Mouse (Mus musculus): ENCODE measurements around the gene Csrp3. TPM values are rescaled to one million over a fixed set of nuclear protein-coding genes. Genes with fewer than 3 reads are reported as not detected.

The Csrp3 gene
- polyA plus RNA-seq, 1 experiment from 2014 or later, result 285 TPM

GRCm38 (mm10) chr7:48834371-48834970 is 13.4 kb downstream of the Csrp3 start:
- H3K4me2 ChIP-seq (ENCODE audit: low read depth, low read length), result no peak overlapping the region
- H3K9ac ChIP-seq (ENCODE audit: low read depth, low read length), result no peak overlapping the region
- no peaks in the 10 kb centered on the region for H3K4me1 ChIP-seq (ENCODE audit: control insufficient read depth, insufficient read depth, low read length)
- no peak overlapping the region for H3K27ac ChIP-seq (replicated peaks; ENCODE audit: low read depth, low read length)
- no peak overlapping the region for H3K4me3 ChIP-seq (ENCODE audit: low read depth, low read length)
- peak; percentile 13 for DNase-seq (ENCODE audit: low spot score)
- H3K27me3 ChIP-seq (replicated peaks; ENCODE audit: control insufficient read depth, insufficient read depth, low read length), result no peaks in the 10 kb centered on the region
- H3K9me3 ChIP-seq (ENCODE audit: control insufficient read depth, low read length), result no peaks in the 10 kb centered on the region
- WGBS, result 52% methylated on average over 4 of the region's 4 CpGs
- peak; percentile 48; the same call in 1 of the 2 replicates for ATAC-seq (ENCODE audit: low read depth)
- no peaks in the 10 kb centered on the region for H3K36me3 ChIP-seq (ENCODE audit: control insufficient read depth, insufficient read depth, low read length)

GRCm38 (mm10) chr7:48832735-48833134 is 15.1 kb downstream of the Csrp3 start:
- ATAC-seq (ENCODE audit: low read depth), result no peak
- Histone ChIP-seq H3K36me3 (ENCODE audit: control insufficient read depth, insufficient read depth, low read length) (peaks cover 6% of the 10 kb centered on the region; the same call in 1 of the 2 replicates), H3K9me3 (ENCODE audit: control insufficient read depth, low read length) (no peaks in the 10 kb centered on the region), H3K4me2 (ENCODE audit: low read depth, low read length) (no peak overlapping the region), H3K4me1 (ENCODE audit: control insufficient read depth, insufficient read depth, low read length) (no peaks in the 10 kb centered on the region), H3K4me3 (ENCODE audit: low read depth, low read length) (no peak overlapping the region), H3K27me3 (replicated peaks; ENCODE audit: control insufficient read depth, insufficient read depth, low read length) (no peaks in the 10 kb centered on the region), H3K9ac (ENCODE audit: low read depth, low read length) (no peak overlapping the region), H3K27ac (replicated peaks; ENCODE audit: low read depth, low read length) (no peak overlapping the region)
- DNase-seq (ENCODE audit: low spot score), result no peak
- 56% methylated on average over 1 of the region's 1 CpGs for WGBS

GRCm38 (mm10) chr7:48830395-48830794 is 17.4 kb downstream of the Csrp3 start:
- H3K9me3 ChIP-seq (ENCODE audit: control insufficient read depth, low read length), result no peaks in the 10 kb centered on the region
- no peak overlapping the region for H3K9ac ChIP-seq (ENCODE audit: low read depth, low read length)
- no peaks in the 10 kb centered on the region for H3K4me1 ChIP-seq (ENCODE audit: control insufficient read depth, insufficient read depth, low read length)
- ATAC-seq (ENCODE audit: low read depth), result no peak
- H3K36me3 ChIP-seq (ENCODE audit: control insufficient read depth, insufficient read depth, low read length), result peaks cover 26% of the 10 kb centered on the region
- H3K4me2 ChIP-seq (ENCODE audit: low read depth, low read length), result no peak overlapping the region
- DNase-seq (ENCODE audit: low spot score), result no peak
- no peak overlapping the region for H3K4me3 ChIP-seq (ENCODE audit: low read depth, low read length)
- WGBS, result 33% methylated on average over 2 of the region's 2 CpGs
- no peaks in the 10 kb centered on the region for H3K27me3 ChIP-seq (replicated peaks; ENCODE audit: control insufficient read depth, insufficient read depth, low read length)
- H3K27ac ChIP-seq (replicated peaks; ENCODE audit: low read depth, low read length), result no peak overlapping the region

GRCm38 (mm10) chr7:48829177-48829910 is 18.5 kb downstream of the Csrp3 start:
- H3K4me2 ChIP-seq (ENCODE audit: low read depth, low read length), result no peak overlapping the region
- H3K4me1 ChIP-seq (ENCODE audit: control insufficient read depth, insufficient read depth, low read length), result no peaks in the 10 kb centered on the region
- ATAC-seq (ENCODE audit: low read depth) (no peak), DNase-seq (ENCODE audit: low spot score) (no peak)
- H3K36me3 ChIP-seq (ENCODE audit: control insufficient read depth, insufficient read depth, low read length), result peaks cover 37% of the 10 kb centered on the region
- no peaks in the 10 kb centered on the region for H3K9me3 ChIP-seq (ENCODE audit: control insufficient read depth, low read length)
- H3K27ac ChIP-seq (replicated peaks; ENCODE audit: low read depth, low read length), result no peak overlapping the region
- H3K27me3 ChIP-seq (replicated peaks; ENCODE audit: control insufficient read depth, insufficient read depth, low read length), result no peaks in the 10 kb centered on the region
- no peak overlapping the region for H3K4me3 ChIP-seq (ENCODE audit: low read depth, low read length)
- no peak overlapping the region for H3K9ac ChIP-seq (ENCODE audit: low read depth, low read length)
- WGBS, result 81% methylated on average over 5 of the region's 5 CpGs

- 94% methylated on average over 6 of the region's 6 CpGs for WGBS
- H3K4me3 ChIP-seq (ENCODE audit: low read depth, low read length), result no peak overlapping the region
- no peak overlapping the region for H3K27ac ChIP-seq (replicated peaks; ENCODE audit: low read depth, low read length)
- no peaks in the 10 kb centered on the region for H3K27me3 ChIP-seq (replicated peaks; ENCODE audit: control insufficient read depth, insufficient read depth, low read length)
- H3K4me1 ChIP-seq (ENCODE audit: control insufficient read depth, insufficient read depth, low read length), result no peaks in the 10 kb centered on the region
- DNase-seq (ENCODE audit: low spot score) (no peak), ATAC-seq (ENCODE audit: low read depth) (no peak)
- H3K9me3 ChIP-seq (ENCODE audit: control insufficient read depth, low read length), result no peaks in the 10 kb centered on the region
- H3K36me3 ChIP-seq (ENCODE audit: control insufficient read depth, insufficient read depth, low read length), result peaks cover 76% of the 10 kb centered on the region
- H3K4me2 ChIP-seq (ENCODE audit: low read depth, low read length), result no peak overlapping the region
- no peak overlapping the region for H3K9ac ChIP-seq (ENCODE audit: low read depth, low read length)
These were observed 22.7 kb downstream of the Csrp3 start for GRCm38 (mm10) chr7:48825170-48825569.

- no peak for ATAC-seq (ENCODE audit: low read depth)
- no peak overlapping the region for H3K4me2 ChIP-seq (ENCODE audit: low read depth, low read length)
These were observed 23.2 kb downstream of the Csrp3 start for GRCm38 (mm10) chr7:48824671-48825070.

GRCm38 (mm10) chr7:48823621-48824020 is 24.2 kb downstream of the Csrp3 start:
- no peak for ATAC-seq (ENCODE audit: low read depth)
- Histone ChIP-seq H3K36me3 (ENCODE audit: control insufficient read depth, insufficient read depth, low read length) (peaks cover 89% of the 10 kb centered on the region), H3K27me3 (replicated peaks; ENCODE audit: control insufficient read depth, insufficient read depth, low read length) (no peaks in the 10 kb centered on the region), H3K4me3 (ENCODE audit: low read depth, low read length) (no peak overlapping the region), H3K4me2 (ENCODE audit: low read depth, low read length) (no peak overlapping the region), H3K27ac (replicated peaks; ENCODE audit: low read depth, low read length) (no peak overlapping the region), H3K4me1 (ENCODE audit: control insufficient read depth, insufficient read depth, low read length) (no peaks in the 10 kb centered on the region), H3K9ac (ENCODE audit: low read depth, low read length) (no peak overlapping the region), H3K9me3 (ENCODE audit: control insufficient read depth, low read length) (no peaks in the 10 kb centered on the region)
- no peak for DNase-seq (ENCODE audit: low spot score)
- WGBS, result 88% methylated on average over 3 of the region's 3 CpGs

More at GRCm38 (mm10) chr7:48824671-48825070, 23.2 kb downstream of the Csrp3 start:
- H3K27ac ChIP-seq (replicated peaks; ENCODE audit: low read depth, low read length), result no peak overlapping the region
- H3K4me3 ChIP-seq (ENCODE audit: low read depth, low read length), result no peak overlapping the region
- DNase-seq (ENCODE audit: low spot score), result no peak
- no peaks in the 10 kb centered on the region for H3K4me1 ChIP-seq (ENCODE audit: control insufficient read depth, insufficient read depth, low read length)
- H3K36me3 ChIP-seq (ENCODE audit: control insufficient read depth, insufficient read depth, low read length), result peaks cover 79% of the 10 kb centered on the region
- 89% methylated on average over 1 of the region's 1 CpGs for WGBS
- no peak overlapping the region for H3K9ac ChIP-seq (ENCODE audit: low read depth, low read length)
- H3K27me3 ChIP-seq (replicated peaks; ENCODE audit: control insufficient read depth, insufficient read depth, low read length), result no peaks in the 10 kb centered on the region
- H3K9me3 ChIP-seq (ENCODE audit: control insufficient read depth, low read length), result no peaks in the 10 kb centered on the region

- Histone ChIP-seq H3K9ac (ENCODE audit: low read depth, low read length) (no peak overlapping the region), H3K36me3 (ENCODE audit: control insufficient read depth, insufficient read depth, low read length) (peaks cover 89% of the 10 kb centered on the region), H3K9me3 (ENCODE audit: control insufficient read depth, low read length) (no peaks in the 10 kb centered on the region), H3K27ac (replicated peaks; ENCODE audit: low read depth, low read length) (no peak overlapping the region), H3K4me3 (ENCODE audit: low read depth, low read length) (no peak overlapping the region), H3K4me1 (ENCODE audit: control insufficient read depth, insufficient read depth, low read length) (no peaks in the 10 kb centered on the region), H3K27me3 (replicated peaks; ENCODE audit: control insufficient read depth, insufficient read depth, low read length) (no peaks in the 10 kb centered on the region), H3K4me2 (ENCODE audit: low read depth, low read length) (no peak overlapping the region)
- 81% methylated on average over 5 of the region's 5 CpGs for WGBS
- DNase-seq (ENCODE audit: low spot score), result no peak
- no peak for ATAC-seq (ENCODE audit: low read depth)
These were observed 26.2 kb downstream of the Csrp3 start for GRCm38 (mm10) chr7:48821654-48822053.

GRCm38 (mm10) chr7:48813594-48813993 is 34.2 kb downstream of the Csrp3 start:
- no peaks in the 10 kb centered on the region for H3K27me3 ChIP-seq (replicated peaks; ENCODE audit: control insufficient read depth, insufficient read depth, low read length)
- H3K9me3 ChIP-seq (ENCODE audit: control insufficient read depth, low read length), result no peaks in the 10 kb centered on the region
- no peak overlapping the region for H3K4me3 ChIP-seq (ENCODE audit: low read depth, low read length)
- H3K9ac ChIP-seq (ENCODE audit: low read depth, low read length), result no peak overlapping the region
- DNase-seq (ENCODE audit: low spot score), result no peak
- H3K4me2 ChIP-seq (ENCODE audit: low read depth, low read length), result no peak overlapping the region
- peaks cover 55% of the 10 kb centered on the region for H3K36me3 ChIP-seq (ENCODE audit: control insufficient read depth, insufficient read depth, low read length)
- H3K4me1 ChIP-seq (ENCODE audit: control insufficient read depth, insufficient read depth, low read length), result no peaks in the 10 kb centered on the region
- no peak for ATAC-seq (ENCODE audit: low read depth)
- H3K27ac ChIP-seq (replicated peaks; ENCODE audit: low read depth, low read length), result no peak overlapping the region
- whole genome bisulfite sequencing, result 72% methylated on average over 1 of the region's 1 CpGs
